15 mouse cellular contexts compared by ENCODE assay signal in genomic region chr2:13634866-13635265, GRCm38 (mm10).
DNase-seq lines count a peak whose midpoint lies in the region; ATAC-seq and TF ChIP-seq lines count a peak whose summit lies in the region.
"Had no signal": no experiment of that assay in that cellular context is flagged by ENCODE, and none has a peak within 500 bp of the region (broad histone marks: within the 10 kb centered on the region; RNA-seq: fewer than 3 reads in every experiment).

No protein-coding gene starts in this region.

- peak; percentile 40 for TF ChIP-seq CTCF in intestine, postnatal 0 days (IDR thresholded peaks at IDR 0.05; ENCODE audit: low read depth)

- no peak overlapping the region for H3K4me3 ChIP-seq in intestine, postnatal 0 days (ENCODE audit: low read depth, low read length)
- no peak overlapping the region for H3K4me3 ChIP-seq in intestine, embryonic 15.5 days (replicated peaks)
- H3K4me3 ChIP-seq: heart, embryonic 10.5 days; hindbrain, embryonic 10.5 days; liver, embryonic 13.5 days; myocyte; stomach, embryonic 15.5 days had no signal

- no peak overlapping the region for H3K4me2 ChIP-seq in intestine, postnatal 0 days (replicated peaks; ENCODE audit: low read depth)
- H3K4me2 ChIP-seq in intestine, embryonic 15.5 days (replicated peaks): no peak overlapping the region
- H3K4me2 ChIP-seq: liver, embryonic 13.5 days; stomach, embryonic 15.5 days had no signal

- no peaks in the 10 kb centered on the region for H3K36me3 ChIP-seq in intestine, postnatal 0 days (ENCODE audit: control insufficient read depth, insufficient read depth)
- no peaks in the 10 kb centered on the region for H3K36me3 ChIP-seq in intestine, embryonic 15.5 days
- H3K36me3 ChIP-seq: heart, embryonic 10.5 days; hindbrain, embryonic 10.5 days; liver, embryonic 13.5 days; stomach, embryonic 15.5 days had no signal

- 37% methylated on average over 1 of the region's 1 CpGs for WGBS in intestine, postnatal 0 days
- WGBS in intestine, embryonic 15.5 days: 38% methylated on average over 1 of the region's 1 CpGs

- no peak overlapping the region for H3K9ac ChIP-seq in intestine, postnatal 0 days (ENCODE audit: low read depth, low read length)
- H3K9ac ChIP-seq in intestine, embryonic 15.5 days: no peak overlapping the region
- H3K9ac ChIP-seq: liver, embryonic 13.5 days; stomach, embryonic 15.5 days had no signal

- H3K27ac ChIP-seq in intestine, postnatal 0 days (ENCODE audit: low read depth, low read length): no peak overlapping the region
- no peak overlapping the region for H3K27ac ChIP-seq in intestine, embryonic 15.5 days
- H3K27ac ChIP-seq: heart, embryonic 10.5 days; hindbrain, embryonic 10.5 days; liver, embryonic 13.5 days; stomach, embryonic 15.5 days had no signal

- DNase-seq in 3T3-L1 (ENCODE audit: low read depth, low spot score) (peak; percentile 2), 416B (ENCODE audit: low read depth) (peak; percentile 4)
- DNase-seq in urinary bladder, postnatal 4 days (ENCODE audit: low spot score in 2 of 2): no peak
- DNase-seq in adrenal gland, postnatal 4 days (ENCODE audit: low spot score in 2 of 2): no peak
- DNase-seq: cerebellum, postnatal 10 days; kidney, adult 2 months; left cerebral cortex, postnatal 4 days; liver, embryonic 13.5 days had no signal

- H3K27me3 ChIP-seq in intestine, postnatal 0 days (replicated peaks; ENCODE audit: control insufficient read depth, insufficient read depth, low read length): no peaks in the 10 kb centered on the region
- no peaks in the 10 kb centered on the region for H3K27me3 ChIP-seq in intestine, embryonic 15.5 days (replicated peaks)
- H3K27me3 ChIP-seq: liver, embryonic 13.5 days; stomach, embryonic 15.5 days had no signal

- no peaks in the 10 kb centered on the region for H3K4me1 ChIP-seq in intestine, postnatal 0 days (replicated peaks; ENCODE audit: control insufficient read depth, insufficient read depth, low read length)
- no peaks in the 10 kb centered on the region for H3K4me1 ChIP-seq in intestine, embryonic 15.5 days (replicated peaks)
- H3K4me1 ChIP-seq: heart, embryonic 10.5 days; hindbrain, embryonic 10.5 days; liver, embryonic 13.5 days; stomach, embryonic 15.5 days had no signal

- H3K9me3 ChIP-seq in intestine, postnatal 0 days (ENCODE audit: control insufficient read depth): no peaks in the 10 kb centered on the region
- H3K9me3 ChIP-seq in intestine, embryonic 15.5 days: no peaks in the 10 kb centered on the region
- H3K9me3 ChIP-seq: heart, embryonic 10.5 days; hindbrain, embryonic 10.5 days; liver, embryonic 13.5 days; stomach, embryonic 15.5 days had no signal

- no peak for ATAC-seq in intestine, postnatal 0 days
- no peak for ATAC-seq in intestine, embryonic 15.5 days
- 0 out of 2 replicates have a peak, but pooled peaks have one; percentile 25 for ATAC-seq in common myeloid progenitor, adult 5-6 weeks (replicated peaks; ENCODE audit: low read depth, poor library complexity, severe bottlenecking)

Comparison
In these comparisons a context has a peak if more than half of its experiments do, and no peak if none do; other contexts are left out.
1. DNase-seq: peak in 3T3-L1 (single experiment) and 416B (single experiment); none in urinary bladder, postnatal 4 days (0 of 2) and adrenal gland, postnatal 4 days (0 of 2).